Mouse (Mus musculus) hindbrain, embryonic 13.5 days (tissue): ENCODE results near the gene Gm10718. TPM values are rescaled to one million over a fixed set of nuclear protein-coding genes. Genes with fewer than 3 reads are reported as not detected.
"Not testable (repeated sequence)": the region's sequence is repeated elsewhere in the genome, so short reads cannot be mapped to it uniquely, and the experiment has no call there.

Source experiments
- ATAC-seq: fragments of 200-750 bp; cut with Nextera tagmentation; 2 replicates; pipeline ENCODE4 v1.8.0; 2017; ENCODE audit warnings: moderate TSS enrichment; ENCODE audit not compliant: low FRiP score
- H3K27ac ChIP-seq: fragments of 300-500 bp; sonication (generic); 2 replicates; pipeline ENCODE4 v1.5.1; 2015; ENCODE audit warnings: inconsistent platforms, mild to moderate bottlenecking, moderate library complexity
- H3K27me3 ChIP-seq: fragments of 300-500 bp; sonication (generic); 2 replicates; pipeline ENCODE4 v1.6.1; 2015; ENCODE audit warnings: mild to moderate bottlenecking, inconsistent platforms
- H3K36me3 ChIP-seq: fragments of 300-500 bp; sonication (generic); 2 replicates; pipeline ENCODE4 v1.6.1; 2015; ENCODE audit warnings: mild to moderate bottlenecking, inconsistent platforms
- H3K4me1 ChIP-seq: fragments of 300-500 bp; sonication (generic); replicated peaks from 2 replicates; pipeline ENCODE4 v1.6.1; 2015; ENCODE audit warnings: inconsistent platforms
- H3K4me2 ChIP-seq: fragments of 300-500 bp; sonication (generic); 2 replicates; pipeline ENCODE4 v1.6.1; 2015; ENCODE audit warnings: inconsistent platforms, mild to moderate bottlenecking, moderate library complexity
- H3K4me3 ChIP-seq: fragments of 300-500 bp; sonication (generic); 2 replicates; pipeline ENCODE4 v1.5.1; 2015; ENCODE audit warnings: mild to moderate bottlenecking, inconsistent platforms
- H3K9ac ChIP-seq: fragments of 300-500 bp; sonication (generic); 2 replicates; pipeline ENCODE4 v1.6.1; 2015; ENCODE audit warnings: mild to moderate bottlenecking, inconsistent platforms
- H3K9me3 ChIP-seq: fragments of 300-500 bp; sonication (generic); 2 replicates; pipeline ENCODE4 v1.6.1; 2016; ENCODE audit warnings: inconsistent platforms
- WGBS: fragments of 180-500 bp; shearing (Covaris S2); methylation state at CpG from one replicate; pipeline ENCODE4 v1.1.7; 2015; 5-methylcytosine and 5-hydroxymethylcytosine counted together
- polyA plus RNA-seq: library from polyadenylated mRNA; unstranded; fragments of >200 nt; fragmentation: Nextera tagmentation; extraction: Ambion mirVana; gene quantifications from 2 replicates; pipeline ENCODE4 v1.2.1, GENCODE M21; 2015

The Gm10718 gene
- 1.7 and 2.0 TPM in 2 replicates for polyA plus RNA-seq

- ATAC-seq, H3K27ac ChIP-seq, H3K4me2 ChIP-seq, H3K27me3 ChIP-seq, H3K9me3 ChIP-seq, H3K4me3 ChIP-seq, H3K36me3 ChIP-seq, H3K9ac ChIP-seq, H3K4me1 ChIP-seq: not testable (repeated sequence)
- 75% methylated on average over 12 of the region's 13 CpGs for WGBS
Observed at GRCm38 (mm10) chr9:3023312-3023984, at the start of gene Gm10718. Gm10718 (plus strand) TSS chr9:3023547.

- not testable (repeated sequence) for H3K27me3 ChIP-seq, H3K9me3 ChIP-seq, H3K27ac ChIP-seq, H3K4me2 ChIP-seq, H3K4me1 ChIP-seq, H3K9ac ChIP-seq, ATAC-seq, H3K4me3 ChIP-seq, H3K36me3 ChIP-seq
- 72% methylated on average over 12 of the region's 12 CpGs for WGBS
Observed at GRCm38 (mm10) chr9:3000445-3000972, 22.8 kb upstream of the Gm10718 start, which contains the start of gene Gm10722. Gm10722 (plus strand) TSS chr9:3000922.

GRCm38 (mm10) chr9:3001006-3001405 is 22.3 kb upstream of the Gm10718 start:
- WGBS: 66% methylated on average over 8 of the region's 8 CpGs
- H3K36me3 ChIP-seq, H3K9me3 ChIP-seq, H3K4me2 ChIP-seq, ATAC-seq, H3K27ac ChIP-seq, H3K9ac ChIP-seq, H3K4me3 ChIP-seq, H3K27me3 ChIP-seq, H3K4me1 ChIP-seq: not testable (repeated sequence)

GRCm38 (mm10) chr9:3001948-3002659 is 21.2 kb upstream of the Gm10718 start:
- H3K36me3 ChIP-seq: not testable (repeated sequence)

GRCm38 (mm10) chr9:3002794-3003396 is 20.5 kb upstream of the Gm10718 start, which contains the start of gene Gm11168:
Gm11168 (plus strand) TSS chr9:3003346.
- H3K4me1 ChIP-seq, H3K27ac ChIP-seq, H3K4me3 ChIP-seq, H3K36me3 ChIP-seq, ATAC-seq, H3K9ac ChIP-seq, H3K27me3 ChIP-seq, H3K4me2 ChIP-seq: not testable (repeated sequence)
- 75% methylated on average over 6 of the region's 14 CpGs for WGBS
- peaks cover 12% of the 10 kb centered on the region for H3K9me3 ChIP-seq

More at GRCm38 (mm10) chr9:3001948-3002659, 21.2 kb upstream of the Gm10718 start:
- peak; percentile 85 for ATAC-seq
- H3K27ac ChIP-seq, H3K4me3 ChIP-seq, H3K4me1 ChIP-seq, H3K9ac ChIP-seq, H3K9me3 ChIP-seq, H3K4me2 ChIP-seq, H3K27me3 ChIP-seq: not testable (repeated sequence)
- 71% methylated on average over 9 of the region's 11 CpGs for WGBS

- not testable (repeated sequence) for H3K4me3 ChIP-seq, H3K9ac ChIP-seq, ATAC-seq, H3K4me2 ChIP-seq, H3K27ac ChIP-seq, H3K4me1 ChIP-seq, H3K36me3 ChIP-seq, H3K27me3 ChIP-seq
- peaks cover 12% of the 10 kb centered on the region for H3K9me3 ChIP-seq
- WGBS: 82% methylated on average over 1 of the region's 5 CpGs
Observed at GRCm38 (mm10) chr9:3006179-3006578, 17.2 kb upstream of the Gm10718 start.

- not testable (repeated sequence) for H3K36me3 ChIP-seq, H3K4me3 ChIP-seq, H3K27me3 ChIP-seq, H3K27ac ChIP-seq, H3K4me2 ChIP-seq, H3K4me1 ChIP-seq, H3K9ac ChIP-seq
- ATAC-seq: peak; percentile 81
- peaks cover 12% of the 10 kb centered on the region for H3K9me3 ChIP-seq
- WGBS: 74% methylated on average over 8 of the region's 8 CpGs
Observed at GRCm38 (mm10) chr9:3006636-3007035, 16.7 kb upstream of the Gm10718 start.

- not testable (repeated sequence) for H3K27ac ChIP-seq, H3K9ac ChIP-seq, H3K9me3 ChIP-seq, H3K4me2 ChIP-seq, H3K4me1 ChIP-seq, H3K36me3 ChIP-seq, H3K27me3 ChIP-seq, H3K4me3 ChIP-seq
- ATAC-seq: peak; percentile 19; the same call in 1 of the 2 replicates
- 78% methylated on average over 8 of the region's 9 CpGs for WGBS
Observed at GRCm38 (mm10) chr9:3007272-3007671, 16.1 kb upstream of the Gm10718 start.

GRCm38 (mm10) chr9:3009331-3009730 is 14.0 kb upstream of the Gm10718 start:
- no CpG with 5 or more reads among the region's 5 CpGs for WGBS
- H3K9ac ChIP-seq, H3K27me3 ChIP-seq, H3K36me3 ChIP-seq, H3K4me1 ChIP-seq, H3K4me3 ChIP-seq, H3K9me3 ChIP-seq, H3K27ac ChIP-seq, H3K4me2 ChIP-seq: not testable (repeated sequence)
- ATAC-seq: peak; percentile 62; the same call in 1 of the 2 replicates

- H3K27me3 ChIP-seq, H3K4me3 ChIP-seq, H3K36me3 ChIP-seq, ATAC-seq, H3K4me2 ChIP-seq, H3K9me3 ChIP-seq, H3K4me1 ChIP-seq, H3K9ac ChIP-seq, H3K27ac ChIP-seq: not testable (repeated sequence)
- WGBS: 88% methylated on average over 3 of the region's 7 CpGs
Observed at GRCm38 (mm10) chr9:3012054-3012621, 11.2 kb upstream of the Gm10718 start.

GRCm38 (mm10) chr9:3012733-3013279 is 10.5 kb upstream of the Gm10718 start, which contains the start of gene Gm10721:
Gm10721 (plus strand) TSS chr9:3013140.
- not testable (repeated sequence) for H3K36me3 ChIP-seq, H3K4me2 ChIP-seq, H3K27me3 ChIP-seq, H3K27ac ChIP-seq, H3K4me3 ChIP-seq, H3K4me1 ChIP-seq, H3K9me3 ChIP-seq, H3K9ac ChIP-seq
- WGBS: no CpG with 5 or more reads among the region's 11 CpGs
- ATAC-seq: peak; percentile 71

- H3K4me1 ChIP-seq, H3K36me3 ChIP-seq, ATAC-seq, H3K27me3 ChIP-seq, H3K9me3 ChIP-seq, H3K9ac ChIP-seq, H3K4me3 ChIP-seq, H3K4me2 ChIP-seq, H3K27ac ChIP-seq: not testable (repeated sequence)
- 64% methylated on average over 5 of the region's 9 CpGs for WGBS
Observed at GRCm38 (mm10) chr9:3015354-3015753, 8.0 kb upstream of the Gm10718 start, which contains the start of gene Gm10720. Gm10720 (plus strand) TSS chr9:3015654.
